Mouse (Mus musculus): ENCODE measurements around the gene Adgrg1.
"Not testable (repeated sequence)": the region's sequence is repeated elsewhere in the genome, so short reads cannot be mapped to it uniquely, and the experiment has no call there.

DNA sequence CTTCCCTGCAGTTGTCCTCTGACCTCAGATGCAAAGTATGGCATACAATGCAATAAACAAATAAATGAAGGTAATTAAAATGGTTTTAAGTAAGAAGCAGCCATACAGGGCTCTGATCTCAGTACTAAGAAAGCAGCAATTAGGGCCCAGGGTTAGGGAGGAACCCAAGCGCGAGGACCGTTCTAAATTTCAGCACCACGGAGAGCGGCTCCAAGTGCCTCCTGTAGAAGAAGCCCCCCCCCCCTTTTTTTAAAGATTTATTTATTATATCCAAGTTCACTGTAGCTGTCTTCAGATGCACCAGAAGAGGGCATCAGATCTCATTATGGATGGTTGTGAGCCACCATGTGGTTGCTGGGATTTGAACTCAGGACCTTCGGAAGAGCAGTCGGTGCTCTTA, 53.8 kb downstream of the Adgrg1 start:
- not testable (repeated sequence) for TF ChIP-seq EP300, CTCF (IDR thresholded peaks at IDR 0.05)

Measured in lung, postnatal 0 days (tissue).